In the genomic region with DNA sequence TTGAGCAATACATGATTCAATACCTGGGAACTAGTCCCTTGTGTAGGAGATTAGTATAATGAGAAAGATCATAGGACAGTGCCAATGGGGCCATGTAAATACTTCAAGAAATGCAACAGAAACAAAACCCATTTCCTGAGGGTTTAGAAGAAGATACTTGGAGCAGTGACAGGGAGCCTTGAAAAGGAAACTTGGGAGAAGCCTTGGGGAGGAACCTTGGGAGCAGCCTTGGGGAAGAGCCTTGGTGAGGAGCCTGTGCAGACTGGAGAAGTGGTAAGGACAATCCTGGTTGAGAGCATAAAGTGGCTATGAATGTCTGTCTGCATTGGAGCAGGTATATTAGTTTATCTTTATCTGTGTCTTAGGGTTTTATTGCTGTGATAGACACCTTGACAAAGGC, we compare ENCODE assay signal across 17 mouse cellular contexts. TPM values are rescaled to one million over a fixed set of nuclear protein-coding genes. Genes with fewer than 3 reads are reported as not detected.
DNase-seq lines count a peak whose midpoint lies in the region.
"Had no signal": no experiment of that assay in that cellular context is flagged by ENCODE, and none has a peak within 500 bp of the region (broad histone marks: within the 10 kb centered on the region; RNA-seq: fewer than 3 reads in every experiment).

No protein-coding gene starts in this region.

- DNase-seq in adrenal gland, adult (ENCODE audit: inconsistent age in 2 of 2, low spot score in 1 of 2), result peak; percentile 48 to 82
- no peak for DNase-seq in adrenal gland, postnatal 25 days
- DNase-seq in ovary, adult 18-20 months (ENCODE audit: low spot score), result peak; percentile 63
- DNase-seq in ovary, postnatal 10 days (ENCODE audit: low spot score), result no peak
- DNase-seq in adrenal gland, postnatal 10 days, result peak; percentile 33
- DNase-seq in urinary bladder, postnatal 36 days (ENCODE audit: low spot score in 2 of 2), result no peak
- DNase-seq: cerebellum, adult 11-12 months; cerebellum, adult 8-10 months; cerebellum, postnatal 10 days; cerebellum, postnatal 36 days; embryo, embryonic 11 days; gastrocnemius, postnatal 25 days; heart, adult 18-20 months; heart, postnatal 10 days; heart, postnatal 36 days had no signal

RNA-seq across cellular contexts. Expression of a gene that starts 38.2 kb away (rescaled TPM):
- not detected in 2 replicates for total RNA-seq in adrenal gland, postnatal 25 days (2021)
- total RNA-seq in adrenal gland, postnatal 10 days (2021), result not detected
- total RNA-seq: ES-E14; gastrocnemius, adult 8-10 months; gastrocnemius, postnatal 25 days; heart, adult 18-20 months; heart, postnatal 10 days; heart, postnatal 36 days had no signal

Comparison
In these comparisons a context has a peak if more than half of its experiments do, and no peak if none do; other contexts are left out.
1. DNase-seq: peak in adrenal gland, adult (2 of 2), ovary, adult 18-20 months (single experiment) and adrenal gland, postnatal 10 days (single experiment); none in adrenal gland, postnatal 25 days (single experiment), ovary, postnatal 10 days (single experiment) and urinary bladder, postnatal 36 days (0 of 2).